Mouse (Mus musculus): ENCODE results near the gene Rnf212. TPM values are rescaled to one million over a fixed set of nuclear protein-coding genes. Genes with fewer than 3 reads are reported as not detected.

Rnf212 gene
- total RNA-seq, 4 experiments from 2014 or later = not detected

Other genes with a start within 250 kb of the Rnf212 start
- gene Cplx1, start 225.0 kb downstream of the Rnf212 start, total RNA-seq (2022) = 1 to 10 TPM; 2.0 to 4.7 (median 3.6) TPM
- gene Gak, start 145.2 kb downstream of the Rnf212 start, total RNA-seq (2022) = 100 to 1,000 TPM in 2 of 4 experiments, 10 to 100 TPM in 2; 87.2 to 105 (median 95.9) TPM
- gene Tmem175, start 145.2 kb downstream of the Rnf212 start, total RNA-seq (2022) = 10 to 100 TPM; 27.3 to 34.7 (median 31.8) TPM
- gene Idua, start 114.7 kb downstream of the Rnf212 start, total RNA-seq (2022) = 10 to 100 TPM; 17.5 to 31.1 (median 22.6) TPM
- 10 to 100 TPM; 15.3 to 39.9 (median 31.0) TPM for gene Dgkq, start 105.3 kb downstream of the Rnf212 start, total RNA-seq (2022)
- gene Slc26a1, start 99.4 kb downstream of the Rnf212 start, total RNA-seq (2022) = under 1 TPM; 0.14 to 0.46 (median 0.19) TPM
- gene Fgfrl1, start 82.6 kb downstream of the Rnf212 start, total RNA-seq (2022) = 10 to 100 TPM; 29.5 to 52.6 (median 34.7) TPM
- not detected for gene Tmed11, start 20.4 kb upstream of the Rnf212 start, total RNA-seq (2022)
- gene Vmn2r8, start 33.9 kb upstream of the Rnf212 start, total RNA-seq (2022) = not detected
- gene Vmn2r9, start 77.6 kb upstream of the Rnf212 start, total RNA-seq (2022) = not detected
- not detected for gene Vmn2r10, start 231.5 kb upstream of the Rnf212 start, total RNA-seq (2022)